Mouse (Mus musculus): ENCODE results near the gene Tigd2. TPM values are rescaled to one million over a fixed set of nuclear protein-coding genes. Genes with fewer than 3 reads are reported as not detected.

Gene Tigd2
- polyA plus RNA-seq, 1 experiment from 2014 or later: 8.3 TPM

- no peak for ATAC-seq (ENCODE audit: low FRiP score, low read depth)
- Histone ChIP-seq H3K4me3 (no peak overlapping the region), H3K4me1 (no peaks in the 10 kb centered on the region), H3K9me3 (no peaks in the 10 kb centered on the region), H3K27me3 (replicated peaks) (no peaks in the 10 kb centered on the region), H3K9ac (no peak overlapping the region), H3K36me3 (no peaks in the 10 kb centered on the region), H3K27ac (no peak overlapping the region), H3K4me2 (replicated peaks) (no peak overlapping the region)
- WGBS: 27% methylated on average over 2 of the region's 2 CpGs
Measured at GRCm38 (mm10) chr6:59195849-59196635, 12.6 kb upstream of the Tigd2 start.

- H3K4me1 ChIP-seq: no peaks in the 10 kb centered on the region
- no peak overlapping the region for H3K9ac ChIP-seq
- ATAC-seq (ENCODE audit: low FRiP score, low read depth): no peak
- no peak overlapping the region for H3K4me2 ChIP-seq (replicated peaks)
- no peaks in the 10 kb centered on the region for H3K9me3 ChIP-seq
- H3K27ac ChIP-seq: no peak overlapping the region
- H3K36me3 ChIP-seq: no peaks in the 10 kb centered on the region
- H3K4me3 ChIP-seq: no peak overlapping the region
- no peaks in the 10 kb centered on the region for H3K27me3 ChIP-seq (replicated peaks)
Measured at GRCm38 (mm10) chr6:59196746-59197145, 11.9 kb upstream of the Tigd2 start.

GRCm38 (mm10) chr6:59198356-59198755 is 10.3 kb upstream of the Tigd2 start:
- Histone ChIP-seq H3K4me2 (replicated peaks) (no peak overlapping the region), H3K36me3 (no peaks in the 10 kb centered on the region), H3K27ac (no peak overlapping the region), H3K27me3 (replicated peaks) (no peaks in the 10 kb centered on the region), H3K9ac (no peak overlapping the region), H3K4me3 (no peak overlapping the region), H3K4me1 (no peaks in the 10 kb centered on the region), H3K9me3 (no peaks in the 10 kb centered on the region)
- ATAC-seq (ENCODE audit: low FRiP score, low read depth): no peak
- WGBS: 78% methylated on average over 3 of the region's 3 CpGs

GRCm38 (mm10) chr6:59199021-59199420 is 9.6 kb upstream of the Tigd2 start:
- no peak overlapping the region for H3K27ac ChIP-seq
- H3K4me3 ChIP-seq: no peak overlapping the region
- no peak for ATAC-seq (ENCODE audit: low FRiP score, low read depth)
- H3K4me2 ChIP-seq (replicated peaks): no peak overlapping the region
- no peaks in the 10 kb centered on the region for H3K4me1 ChIP-seq
- H3K9me3 ChIP-seq: no peaks in the 10 kb centered on the region
- 92% methylated on average over 2 of the region's 2 CpGs for WGBS
- no peaks in the 10 kb centered on the region for H3K27me3 ChIP-seq (replicated peaks)
- no peaks in the 10 kb centered on the region for H3K36me3 ChIP-seq
- H3K9ac ChIP-seq: no peak overlapping the region

GRCm38 (mm10) chr6:59207561-59207960 is 1.1 kb upstream of the Tigd2 start:
- H3K9ac ChIP-seq: no peak overlapping the region
- H3K36me3 ChIP-seq: no peaks in the 10 kb centered on the region
- no peaks in the 10 kb centered on the region for H3K27me3 ChIP-seq (replicated peaks)
- H3K4me1 ChIP-seq: no peaks in the 10 kb centered on the region
- H3K4me2 ChIP-seq (replicated peaks): no peak overlapping the region
- 73% methylated on average over 1 of the region's 1 CpGs for WGBS
- no peak for ATAC-seq (ENCODE audit: low FRiP score, low read depth)
- no peaks in the 10 kb centered on the region for H3K9me3 ChIP-seq
- no peak overlapping the region for H3K4me3 ChIP-seq
- H3K27ac ChIP-seq: no peak overlapping the region

- no peaks in the 10 kb centered on the region for H3K4me1 ChIP-seq
- 42% methylated on average over 5 of the region's 5 CpGs for WGBS
- H3K9me3 ChIP-seq: no peaks in the 10 kb centered on the region
- no peak overlapping the region for H3K27ac ChIP-seq
- no peaks in the 10 kb centered on the region for H3K27me3 ChIP-seq (replicated peaks)
- peak overlapping the region; percentile 68 for H3K4me2 ChIP-seq (replicated peaks)
- H3K36me3 ChIP-seq: no peaks in the 10 kb centered on the region
- H3K9ac ChIP-seq: peak overlapping the region; percentile 81
- peak overlapping the region; percentile 82 for H3K4me3 ChIP-seq
- ATAC-seq (ENCODE audit: low FRiP score, low read depth): peak; percentile 81
Measured at GRCm38 (mm10) chr6:59209299-59209707, 633 bp downstream of the Tigd2 start.

GRCm38 (mm10) chr6:59233191-59233590 is 24.5 kb downstream of the Tigd2 start:
- no peak for ATAC-seq (ENCODE audit: low FRiP score, low read depth)
- Histone ChIP-seq H3K9ac (no peak overlapping the region), H3K9me3 (no peaks in the 10 kb centered on the region), H3K4me3 (no peak overlapping the region), H3K4me2 (replicated peaks) (no peak overlapping the region), H3K27me3 (replicated peaks) (no peaks in the 10 kb centered on the region), H3K27ac (no peak overlapping the region), H3K4me1 (no peaks in the 10 kb centered on the region), H3K36me3 (no peaks in the 10 kb centered on the region)

GRCm38 (mm10) chr6:59233651-59234050 is 25.0 kb downstream of the Tigd2 start:
- H3K4me3 ChIP-seq: no peak overlapping the region
- H3K27me3 ChIP-seq (replicated peaks): no peaks in the 10 kb centered on the region
- H3K9ac ChIP-seq: no peak overlapping the region
- ATAC-seq (ENCODE audit: low FRiP score, low read depth): no peak
- H3K4me2 ChIP-seq (replicated peaks): no peak overlapping the region
- no peaks in the 10 kb centered on the region for H3K4me1 ChIP-seq
- no peak overlapping the region for H3K27ac ChIP-seq
- no peaks in the 10 kb centered on the region for H3K36me3 ChIP-seq
- H3K9me3 ChIP-seq: no peaks in the 10 kb centered on the region

GRCm38 (mm10) chr6:59249675-59250074 is 41.0 kb downstream of the Tigd2 start:
- Histone ChIP-seq H3K9ac (no peak overlapping the region), H3K9me3 (no peaks in the 10 kb centered on the region), H3K36me3 (no peaks in the 10 kb centered on the region), H3K27me3 (replicated peaks) (no peaks in the 10 kb centered on the region), H3K27ac (no peak overlapping the region), H3K4me2 (replicated peaks) (no peak overlapping the region), H3K4me1 (no peaks in the 10 kb centered on the region), H3K4me3 (no peak overlapping the region)
- ATAC-seq (ENCODE audit: low FRiP score, low read depth): no peak
- WGBS: 43% methylated on average over 2 of the region's 2 CpGs

GRCm38 (mm10) chr6:59250536-59250935 is 41.9 kb downstream of the Tigd2 start:
- Histone ChIP-seq H3K4me2 (replicated peaks) (no peak overlapping the region), H3K27me3 (replicated peaks) (no peaks in the 10 kb centered on the region), H3K9ac (no peak overlapping the region), H3K4me1 (no peaks in the 10 kb centered on the region), H3K27ac (no peak overlapping the region), H3K36me3 (no peaks in the 10 kb centered on the region), H3K9me3 (no peaks in the 10 kb centered on the region), H3K4me3 (no peak overlapping the region)
- no peak for ATAC-seq (ENCODE audit: low FRiP score, low read depth)

- WGBS: 89% methylated on average over 1 of the region's 1 CpGs
- Histone ChIP-seq H3K9ac (no peak overlapping the region), H3K4me1 (no peaks in the 10 kb centered on the region), H3K27me3 (replicated peaks) (no peaks in the 10 kb centered on the region), H3K4me2 (replicated peaks) (no peak overlapping the region), H3K27ac (no peak overlapping the region), H3K4me3 (no peak overlapping the region), H3K36me3 (no peaks in the 10 kb centered on the region), H3K9me3 (no peaks in the 10 kb centered on the region)
- no peak for ATAC-seq (ENCODE audit: low FRiP score, low read depth)
Measured at GRCm38 (mm10) chr6:59255909-59256308, 47.2 kb downstream of the Tigd2 start.

Measured in neural tube, embryonic 12.5 days (tissue).